Mouse (Mus musculus): ENCODE results near the gene Mdfic. TPM values are rescaled to one million over a fixed set of nuclear protein-coding genes. Genes with fewer than 3 reads are reported as not detected.
A peak's percentile ranks its signal among the peaks of the same experiment; 100 is the strongest.

The Mdfic gene
- polyA plus RNA-seq, 1 experiment from 2014 or later: 1.8 TPM

DNA sequence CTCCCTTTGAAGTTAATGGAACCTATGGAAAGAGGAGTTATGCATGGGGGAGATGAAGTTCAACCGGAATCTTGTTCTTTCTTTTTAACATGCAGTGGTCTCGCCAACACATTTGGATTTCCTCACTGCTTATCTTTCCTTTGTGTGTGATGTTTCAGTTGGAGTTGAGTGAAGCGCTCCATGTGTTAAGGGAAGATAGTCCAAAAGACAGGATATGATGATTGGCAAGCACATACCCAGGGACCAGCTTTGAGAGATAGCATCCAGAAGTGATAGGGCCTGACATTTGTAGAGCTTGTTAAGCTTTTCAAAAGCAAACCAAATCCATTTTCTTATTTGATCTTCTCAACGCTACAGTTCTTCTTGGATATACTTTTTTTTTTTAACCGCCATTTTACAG, 86.9 kb downstream of the Mdfic start:
- no peaks in the 10 kb centered on the region for H3K9me3 ChIP-seq (ENCODE audit: control insufficient read depth, low read length)
- no peaks in the 10 kb centered on the region for H3K36me3 ChIP-seq (ENCODE audit: control insufficient read depth, insufficient read depth)
- no peaks in the 10 kb centered on the region for H3K27me3 ChIP-seq (replicated peaks; ENCODE audit: control insufficient read depth, insufficient read depth, low read length)
- no peak for ATAC-seq
- H3K4me1 ChIP-seq (replicated peaks; ENCODE audit: control insufficient read depth, insufficient read depth, low read length): no peaks in the 10 kb centered on the region
- H3K4me2 ChIP-seq (ENCODE audit: low read length): no peak overlapping the region
- no peak overlapping the region for H3K9ac ChIP-seq (replicated peaks; ENCODE audit: low read depth, low read length)
- H3K4me3 ChIP-seq (replicated peaks; ENCODE audit: low read length): no peak overlapping the region
- WGBS: 91% methylated on average over 5 of the region's 5 CpGs
- H3K27ac ChIP-seq (ENCODE audit: low read length): no peak overlapping the region

DNA sequence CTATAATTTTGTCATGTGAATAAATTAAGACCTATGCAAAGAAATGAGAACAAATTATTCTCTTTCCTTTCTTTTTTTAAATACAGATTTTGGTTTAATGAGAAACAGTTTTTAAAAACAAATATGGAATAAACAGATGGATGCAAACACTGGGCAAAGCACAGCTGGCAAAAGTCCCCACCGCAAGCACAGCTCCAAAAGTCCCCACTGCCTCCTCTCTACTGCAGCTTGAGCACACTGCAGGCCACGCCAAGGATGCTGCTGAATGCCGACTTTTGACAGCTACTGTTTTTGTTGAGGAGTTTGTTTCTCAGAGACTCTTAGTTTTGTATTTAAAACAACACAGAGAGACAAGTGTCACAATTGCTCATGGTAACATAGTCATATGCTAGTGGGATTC, 104.8 kb downstream of the Mdfic start:
- H3K9ac ChIP-seq (replicated peaks; ENCODE audit: low read depth, low read length): no peak overlapping the region
- 51% methylated on average over 3 of the region's 3 CpGs for WGBS
- no peak overlapping the region for H3K27ac ChIP-seq (ENCODE audit: low read length)
- H3K27me3 ChIP-seq (replicated peaks; ENCODE audit: control insufficient read depth, insufficient read depth, low read length): no peaks in the 10 kb centered on the region
- no peak overlapping the region for H3K4me2 ChIP-seq (ENCODE audit: low read length)
- H3K4me3 ChIP-seq (replicated peaks; ENCODE audit: low read length): no peak overlapping the region
- H3K9me3 ChIP-seq (ENCODE audit: control insufficient read depth, low read length): no peaks in the 10 kb centered on the region
- H3K36me3 ChIP-seq (ENCODE audit: control insufficient read depth, insufficient read depth): no peaks in the 10 kb centered on the region
- peak; percentile 72 for ATAC-seq
- H3K4me1 ChIP-seq (replicated peaks; ENCODE audit: control insufficient read depth, insufficient read depth, low read length): no peaks in the 10 kb centered on the region

DNA sequence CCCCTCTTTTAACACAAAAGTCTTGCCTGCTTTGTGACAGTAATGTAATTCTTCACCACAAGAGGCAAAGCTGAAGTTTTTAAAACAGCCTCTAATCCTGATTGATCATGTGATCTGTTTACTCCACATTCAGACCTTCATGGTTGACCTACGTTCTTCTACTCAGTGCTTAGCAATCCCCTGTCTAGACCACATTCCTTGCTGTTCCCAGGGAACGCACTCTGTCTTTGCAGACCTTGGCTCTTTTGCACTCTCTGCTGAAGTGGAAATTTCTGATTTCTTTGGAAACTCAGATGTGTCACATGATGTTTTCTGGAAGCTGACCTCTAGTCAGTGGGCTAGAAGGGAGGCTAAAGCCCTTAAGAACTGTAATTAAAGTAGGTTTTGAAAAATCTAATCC, 109.4 kb downstream of the Mdfic start:
- no peaks in the 10 kb centered on the region; the same call in 1 of the 2 replicates for H3K9me3 ChIP-seq (ENCODE audit: control insufficient read depth, low read length)
- H3K27me3 ChIP-seq (replicated peaks; ENCODE audit: control insufficient read depth, insufficient read depth, low read length): no peaks in the 10 kb centered on the region
- no peak overlapping the region for H3K9ac ChIP-seq (replicated peaks; ENCODE audit: low read depth, low read length)
- no peak overlapping the region for H3K27ac ChIP-seq (ENCODE audit: low read length)
- H3K4me3 ChIP-seq (replicated peaks; ENCODE audit: low read length): no peak overlapping the region
- no peak overlapping the region for H3K4me2 ChIP-seq (ENCODE audit: low read length)
- no peaks in the 10 kb centered on the region for H3K36me3 ChIP-seq (ENCODE audit: control insufficient read depth, insufficient read depth)
- no peaks in the 10 kb centered on the region for H3K4me1 ChIP-seq (replicated peaks; ENCODE audit: control insufficient read depth, insufficient read depth, low read length)
- WGBS: 46% methylated on average over 2 of the region's 2 CpGs
- ATAC-seq: no peak

DNA sequence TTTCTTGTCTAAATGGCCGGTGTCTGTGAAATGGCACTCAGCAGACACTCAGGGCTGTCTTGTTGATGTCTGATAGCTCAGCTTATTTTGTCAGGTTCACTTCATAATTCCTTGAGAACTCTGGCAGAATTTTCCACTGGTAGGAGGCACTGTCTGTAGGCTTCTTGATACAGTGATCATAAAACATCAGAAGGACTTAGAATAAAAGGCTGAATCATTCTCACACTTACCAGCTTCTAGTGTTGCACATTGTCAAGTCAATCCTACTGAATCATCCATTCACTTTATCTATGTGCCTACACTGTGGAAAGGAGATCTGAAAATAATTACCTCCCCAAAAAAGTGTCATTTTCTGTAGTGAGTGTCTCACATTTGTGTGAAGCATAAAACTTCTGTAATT, 110.2 kb downstream of the Mdfic start:
- Histone ChIP-seq H3K4me2 (ENCODE audit: low read length) (no peak overlapping the region), H3K27me3 (replicated peaks; ENCODE audit: control insufficient read depth, insufficient read depth, low read length) (no peaks in the 10 kb centered on the region), H3K4me1 (replicated peaks; ENCODE audit: control insufficient read depth, insufficient read depth, low read length) (no peaks in the 10 kb centered on the region), H3K4me3 (replicated peaks; ENCODE audit: low read length) (no peak overlapping the region), H3K9ac (replicated peaks; ENCODE audit: low read depth, low read length) (no peak overlapping the region), H3K9me3 (ENCODE audit: control insufficient read depth, low read length) (no peaks in the 10 kb centered on the region; the same call in 1 of the 2 replicates), H3K27ac (ENCODE audit: low read length) (no peak overlapping the region), H3K36me3 (ENCODE audit: control insufficient read depth, insufficient read depth) (no peaks in the 10 kb centered on the region)
- WGBS: 95% methylated on average over 1 of the region's 1 CpGs
- ATAC-seq: no peak

DNA sequence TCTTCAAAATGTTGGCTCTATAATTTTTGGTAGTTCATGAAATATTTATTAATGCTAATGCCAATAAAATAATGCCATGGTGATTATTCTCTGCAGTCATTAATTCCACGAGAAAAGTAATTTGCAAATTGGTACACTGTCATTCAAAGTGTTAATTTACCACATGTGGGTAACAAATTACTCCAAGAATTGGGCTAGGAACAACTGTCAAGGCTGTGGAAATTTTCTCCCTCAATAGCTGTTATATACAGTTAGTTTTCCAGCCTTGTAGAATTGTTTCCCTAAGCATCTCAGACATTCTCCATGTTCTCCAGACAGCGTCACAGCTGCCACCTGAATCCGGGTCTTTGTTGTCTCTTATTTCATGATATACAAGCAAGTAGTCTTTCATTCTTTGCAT, 117.2 kb downstream of the Mdfic start:
- H3K9ac ChIP-seq (replicated peaks; ENCODE audit: low read depth, low read length): no peak overlapping the region
- WGBS: 41% methylated on average over 3 of the region's 3 CpGs
- no peaks in the 10 kb centered on the region; the same call in 1 of the 2 replicates for H3K9me3 ChIP-seq (ENCODE audit: control insufficient read depth, low read length)
- no peak overlapping the region for H3K4me3 ChIP-seq (replicated peaks; ENCODE audit: low read length)
- H3K36me3 ChIP-seq (ENCODE audit: control insufficient read depth, insufficient read depth): no peaks in the 10 kb centered on the region
- H3K27ac ChIP-seq (ENCODE audit: low read length): no peak overlapping the region
- no peaks in the 10 kb centered on the region for H3K27me3 ChIP-seq (replicated peaks; ENCODE audit: control insufficient read depth, insufficient read depth, low read length)
- H3K4me2 ChIP-seq (ENCODE audit: low read length): no peak overlapping the region
- H3K4me1 ChIP-seq (replicated peaks; ENCODE audit: control insufficient read depth, insufficient read depth, low read length): no peaks in the 10 kb centered on the region
- ATAC-seq: peak; percentile 81

DNA sequence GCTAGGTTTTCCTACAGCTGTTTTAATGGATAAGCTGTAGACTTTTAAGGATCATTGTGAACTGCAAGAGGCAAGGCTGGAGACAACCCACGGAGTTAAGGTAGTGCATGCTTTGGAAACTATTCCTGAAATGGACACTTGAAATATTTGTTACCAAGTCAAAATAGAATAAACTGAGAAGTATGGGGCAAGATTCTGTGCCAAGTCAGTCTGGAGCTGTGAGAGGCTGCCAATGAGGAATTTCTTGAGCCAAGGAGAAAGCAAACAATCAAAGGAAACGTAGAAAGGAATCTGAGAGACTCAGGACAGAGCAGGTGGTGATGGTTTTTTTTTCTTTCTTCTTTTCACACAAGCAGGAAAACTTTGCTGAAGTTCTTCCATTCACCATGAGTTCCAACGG, 119.4 kb downstream of the Mdfic start:
- Histone ChIP-seq H3K27ac (ENCODE audit: low read length) (no peak overlapping the region), H3K4me1 (replicated peaks; ENCODE audit: control insufficient read depth, insufficient read depth, low read length) (no peaks in the 10 kb centered on the region), H3K36me3 (ENCODE audit: control insufficient read depth, insufficient read depth) (no peaks in the 10 kb centered on the region), H3K9ac (replicated peaks; ENCODE audit: low read depth, low read length) (no peak overlapping the region), H3K9me3 (ENCODE audit: control insufficient read depth, low read length) (no peaks in the 10 kb centered on the region), H3K27me3 (replicated peaks; ENCODE audit: control insufficient read depth, insufficient read depth, low read length) (no peaks in the 10 kb centered on the region), H3K4me3 (replicated peaks; ENCODE audit: low read length) (no peak overlapping the region), H3K4me2 (ENCODE audit: low read length) (no peak overlapping the region)
- 65% methylated on average over 3 of the region's 3 CpGs for WGBS
- ATAC-seq: no peak

DNA sequence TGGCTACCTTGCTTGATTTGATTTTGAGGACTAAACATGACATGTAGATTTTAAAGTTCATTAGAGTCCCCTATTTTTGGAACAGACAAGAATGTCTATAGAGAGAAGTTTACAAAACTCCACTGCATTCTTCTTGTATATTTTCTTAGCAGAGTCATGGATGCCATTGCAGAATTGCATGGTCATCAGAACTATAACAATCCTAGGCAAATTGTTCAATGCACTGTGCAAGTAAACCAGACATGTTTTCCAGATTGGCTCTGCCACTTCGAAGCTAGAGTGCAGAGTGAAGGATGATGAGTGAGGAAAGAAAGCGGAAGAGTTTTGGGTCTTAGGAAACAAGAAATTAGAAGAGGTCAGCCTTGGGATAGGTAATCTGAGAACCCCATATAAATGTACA, 120.0 kb downstream of the Mdfic start:
- no peaks in the 10 kb centered on the region for H3K9me3 ChIP-seq (ENCODE audit: control insufficient read depth, low read length)
- no peak overlapping the region for H3K4me2 ChIP-seq (ENCODE audit: low read length)
- WGBS: 86% methylated on average over 2 of the region's 2 CpGs
- no peaks in the 10 kb centered on the region for H3K4me1 ChIP-seq (replicated peaks; ENCODE audit: control insufficient read depth, insufficient read depth, low read length)
- H3K36me3 ChIP-seq (ENCODE audit: control insufficient read depth, insufficient read depth): no peaks in the 10 kb centered on the region
- no peak overlapping the region for H3K4me3 ChIP-seq (replicated peaks; ENCODE audit: low read length)
- no peak overlapping the region for H3K9ac ChIP-seq (replicated peaks; ENCODE audit: low read depth, low read length)
- H3K27me3 ChIP-seq (replicated peaks; ENCODE audit: control insufficient read depth, insufficient read depth, low read length): no peaks in the 10 kb centered on the region
- H3K27ac ChIP-seq (ENCODE audit: low read length): no peak overlapping the region
- ATAC-seq: no peak

DNA sequence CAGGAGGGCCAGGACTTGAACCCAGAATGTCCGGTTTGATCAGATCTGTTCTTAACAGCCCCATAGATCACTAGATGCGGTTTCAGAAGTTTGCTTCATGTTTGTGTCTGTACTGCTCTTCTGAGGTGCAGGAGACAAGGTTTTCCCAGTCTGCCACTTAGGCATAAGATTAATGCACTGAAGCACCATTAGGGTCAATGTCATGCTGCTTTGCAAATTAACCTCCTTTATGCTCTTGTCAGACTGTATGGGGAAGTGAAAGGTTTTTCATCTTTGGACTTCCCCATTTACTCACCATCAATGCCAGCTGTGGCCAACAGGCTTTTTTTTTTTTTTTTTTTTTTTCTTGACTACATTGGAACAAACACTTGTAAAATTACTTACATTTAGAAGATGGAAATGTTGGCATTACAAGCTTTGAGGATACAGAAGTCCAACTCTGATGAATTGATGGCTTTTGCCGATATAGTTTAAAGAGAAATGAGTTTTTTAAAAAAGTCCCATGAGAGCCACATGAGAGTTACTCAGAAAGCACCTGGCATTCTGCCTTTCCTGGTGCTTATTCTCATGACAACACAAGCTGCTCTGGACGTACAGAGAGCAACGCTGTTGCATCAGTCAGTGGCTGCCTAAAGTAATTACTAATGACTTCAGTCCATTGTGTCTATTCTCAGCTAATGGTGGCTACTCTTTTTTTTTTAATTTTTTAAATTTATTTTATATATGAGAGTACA, 121.2 kb downstream of the Mdfic start:
- Histone ChIP-seq H3K9ac (replicated peaks; ENCODE audit: low read depth, low read length) (no peak overlapping the region), H3K9me3 (ENCODE audit: control insufficient read depth, low read length) (no peaks in the 10 kb centered on the region), H3K27ac (ENCODE audit: low read length) (no peak overlapping the region), H3K36me3 (ENCODE audit: control insufficient read depth, insufficient read depth) (no peaks in the 10 kb centered on the region), H3K4me3 (replicated peaks; ENCODE audit: low read length) (no peak overlapping the region), H3K4me1 (replicated peaks; ENCODE audit: control insufficient read depth, insufficient read depth, low read length) (no peaks in the 10 kb centered on the region), H3K4me2 (ENCODE audit: low read length) (no peak overlapping the region), H3K27me3 (replicated peaks; ENCODE audit: control insufficient read depth, insufficient read depth, low read length) (no peaks in the 10 kb centered on the region)
- WGBS: 68% methylated on average over 5 of the region's 5 CpGs
- no peak for ATAC-seq

DNA sequence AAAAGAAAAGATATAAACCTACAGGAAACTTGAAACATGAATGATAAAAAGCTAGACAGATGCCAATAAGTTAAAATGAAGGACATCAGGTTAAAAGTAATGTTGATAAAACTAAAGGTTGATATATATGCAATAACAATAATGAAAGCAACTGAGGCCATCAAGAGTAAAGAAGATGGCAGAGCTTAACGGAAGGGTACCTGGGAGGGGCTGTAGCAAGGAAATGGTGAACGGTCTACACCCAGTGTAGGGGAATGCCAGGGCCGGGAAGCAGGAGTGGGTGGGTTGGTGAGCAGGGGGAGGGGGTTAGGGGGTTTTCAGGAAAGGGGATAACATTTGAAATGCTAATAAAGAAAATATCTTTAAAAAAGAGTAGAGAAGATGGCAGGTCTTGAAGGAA, 122.8 kb downstream of the Mdfic start:
- Histone ChIP-seq H3K36me3 (ENCODE audit: control insufficient read depth, insufficient read depth) (no peaks in the 10 kb centered on the region), H3K4me3 (replicated peaks; ENCODE audit: low read length) (no peak overlapping the region), H3K9ac (replicated peaks; ENCODE audit: low read depth, low read length) (no peak overlapping the region), H3K27ac (ENCODE audit: low read length) (no peak overlapping the region), H3K9me3 (ENCODE audit: control insufficient read depth, low read length) (no peaks in the 10 kb centered on the region), H3K4me2 (ENCODE audit: low read length) (no peak overlapping the region), H3K4me1 (replicated peaks; ENCODE audit: control insufficient read depth, insufficient read depth, low read length) (no peaks in the 10 kb centered on the region), H3K27me3 (replicated peaks; ENCODE audit: control insufficient read depth, insufficient read depth, low read length) (no peaks in the 10 kb centered on the region)
- WGBS: 98% methylated on average over 3 of the region's 3 CpGs
- no peak for ATAC-seq
